Mouse (Mus musculus) kidney, adult 2 months (tissue): Measurements from ENCODE around the gene Gria1. TPM values are rescaled to one million over a fixed set of nuclear protein-coding genes. Genes with fewer than 3 reads are reported as not detected.

ENCODE experiments used
- DNase-seq: peaks from one replicate; pipeline ENCODE4 v3.0.0; 2021
- H3K27ac ChIP-seq: fragments of 200-500 bp; 2 replicates; pipeline ENCODE4 v1.5.1; 2012; ENCODE audit warnings: low read depth, low read length, control low read depth, inconsistent platforms; ENCODE audit not compliant: insufficient read depth
- H3K27me3 ChIP-seq: fragments of 200-500 bp; replicated peaks from 2 replicates; pipeline ENCODE4 v1.6.1; 2012; ENCODE audit warnings: mild to moderate bottlenecking, moderate library complexity, low read length, inconsistent platforms; ENCODE audit not compliant: control insufficient read depth, insufficient read depth
- H3K36me3 ChIP-seq: fragments of 200-500 bp; 2 replicates; pipeline ENCODE4 v1.6.1; 2012; ENCODE audit warnings: mild to moderate bottlenecking, moderate library complexity, low read length, inconsistent platforms; ENCODE audit not compliant: control insufficient read depth, insufficient read depth
- H3K4me1 ChIP-seq: fragments of 200-500 bp; 2 replicates; pipeline ENCODE4 v1.6.1; 2011; ENCODE audit warnings: low read length; ENCODE audit not compliant: control insufficient read depth, insufficient read depth
- H3K4me3 ChIP-seq: fragments of 200-500 bp; 2 replicates; pipeline ENCODE4 v1.5.1; 2011; ENCODE audit warnings: mild to moderate bottlenecking, low read depth, low read length, control low read depth; ENCODE audit not compliant: insufficient read depth
- CTCF ChIP-seq: fragments of 200-500 bp; conservative IDR thresholded peaks from 2 replicates; pipeline ENCODE4 v1.5.1; 2011; ENCODE audit warnings: low read depth, mild to moderate bottlenecking, control low read depth, low read length, moderate library complexity, mixed read lengths; ENCODE audit not compliant: insufficient read depth, insufficient read length
- POLR2A ChIP-seq: fragments of 200-500 bp; IDR thresholded peaks from one replicate; pipeline ENCODE4 v1.6.1; 2011; ENCODE audit warnings: low read depth, low read length, control low read depth
- WGBS: fragments of 180-500 bp; shearing (Covaris S2); methylation state at CpG from one replicate; pipeline ENCODE4 v1.1.7; 2018; 5-methylcytosine and 5-hydroxymethylcytosine counted together
- polyA plus RNA-seq: library from polyadenylated mRNA; depleted of rRNA; stranded (reverse); fragments of >200 nt; gene quantifications from 2 replicates; pipeline ENCODE4 v1.2.3, GENCODE M21; 2012

Gria1 gene
- polyA plus RNA-seq, 1 experiment = 0.17 TPM

- no peak for DNase-seq
- Histone ChIP-seq H3K27me3 (no peaks in the 10 kb centered on the region), H3K36me3 (no peaks in the 10 kb centered on the region), H3K4me1 (peaks cover 3% of the 10 kb centered on the region; the same call in 1 of the 2 replicates), H3K4me3 (no peak overlapping the region), H3K27ac (no peak overlapping the region)
- 79% methylated on average over 5 of the region's 5 CpGs for WGBS
- TF ChIP-seq CTCF (no peak), POLR2A (no peak)
Observed at GRCm38 (mm10) chr11:57103751-57104254, 92.6 kb downstream of the Gria1 start.

DNA sequence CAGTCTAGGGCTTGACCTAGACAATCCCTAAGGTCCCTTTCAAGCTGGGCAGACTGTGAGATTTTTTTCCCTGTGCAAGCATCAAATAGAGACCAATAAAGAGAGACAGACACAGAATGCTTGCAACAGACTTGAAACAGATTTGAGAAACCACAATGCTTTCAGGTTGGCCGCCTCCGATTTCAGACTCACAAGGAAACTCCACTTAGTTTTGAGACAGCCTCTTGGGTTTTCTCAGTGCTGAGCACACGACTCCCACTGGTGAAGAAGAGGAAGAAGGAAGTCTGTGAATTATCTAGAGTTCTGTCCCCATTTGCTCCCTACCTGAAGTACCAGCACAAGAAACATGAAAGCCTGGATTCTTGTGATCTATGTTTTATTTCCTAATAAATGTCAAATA, 94.5 kb downstream of the Gria1 start:
- Histone ChIP-seq H3K4me1 (no peaks in the 10 kb centered on the region), H3K27me3 (no peaks in the 10 kb centered on the region), H3K27ac (no peak overlapping the region), H3K4me3 (no peak overlapping the region), H3K36me3 (no peaks in the 10 kb centered on the region)
- 77% methylated on average over 3 of the region's 3 CpGs for WGBS
- no peak for DNase-seq
- no peak for TF ChIP-seq POLR2A

- no peak for DNase-seq
- WGBS = 60% methylated on average over 8 of the region's 8 CpGs
- no peaks in the 10 kb centered on the region; the same call in 1 of the 2 replicates for H3K27me3 ChIP-seq
- no peak overlapping the region for H3K4me3 ChIP-seq
- no peaks in the 10 kb centered on the region for H3K36me3 ChIP-seq
- no peak overlapping the region for H3K27ac ChIP-seq
- no peaks in the 10 kb centered on the region for H3K4me1 ChIP-seq
- TF ChIP-seq CTCF (no peak), POLR2A (no peak)
Observed at GRCm38 (mm10) chr11:57112386-57112785, 101.2 kb downstream of the Gria1 start.

GRCm38 (mm10) chr11:57114410-57114809, 103.2 kb downstream of the Gria1 start:
- no peak for DNase-seq
- 90% methylated on average over 5 of the region's 5 CpGs for WGBS
- Histone ChIP-seq H3K4me3 (no peak overlapping the region), H3K4me1 (no peaks in the 10 kb centered on the region), H3K27me3 (no peaks in the 10 kb centered on the region; the same call in 1 of the 2 replicates), H3K36me3 (no peaks in the 10 kb centered on the region), H3K27ac (no peak overlapping the region)
- no peak for TF ChIP-seq POLR2A
- TF ChIP-seq CTCF = no peak

- Histone ChIP-seq H3K4me1 (peaks cover 8% of the 10 kb centered on the region; the same call in 1 of the 2 replicates), H3K36me3 (no peaks in the 10 kb centered on the region), H3K27ac (no peak overlapping the region), H3K4me3 (no peak overlapping the region), H3K27me3 (no peaks in the 10 kb centered on the region)
- TF ChIP-seq POLR2A (no peak), CTCF (no peak)
- WGBS = 42% methylated on average over 8 of the region's 8 CpGs
- peak; percentile 88 for DNase-seq
Observed at GRCm38 (mm10) chr11:57127066-57127465, 115.9 kb downstream of the Gria1 start.

- 63% methylated on average over 14 of the region's 14 CpGs for WGBS
- no peak overlapping the region for H3K27ac ChIP-seq
Observed at GRCm38 (mm10) chr11:57140162-57140780, 129.1 kb downstream of the Gria1 start.

GRCm38 (mm10) chr11:57143681-57144080, 132.5 kb downstream of the Gria1 start:
- DNase-seq = no peak
- no peaks in the 10 kb centered on the region for H3K36me3 ChIP-seq
- WGBS = 74% methylated on average over 5 of the region's 5 CpGs
- no peak overlapping the region for H3K4me3 ChIP-seq
- peaks cover 2% of the 10 kb centered on the region; the same call in 1 of the 2 replicates for H3K27me3 ChIP-seq
- no peaks in the 10 kb centered on the region for H3K4me1 ChIP-seq
- no peak for TF ChIP-seq CTCF
- TF ChIP-seq POLR2A = no peak
- no peak overlapping the region for H3K27ac ChIP-seq

More at GRCm38 (mm10) chr11:57140162-57140780, 129.1 kb downstream of the Gria1 start:
- Histone ChIP-seq H3K4me1 (no peaks in the 10 kb centered on the region), H3K36me3 (no peaks in the 10 kb centered on the region), H3K4me3 (no peak overlapping the region), H3K27me3 (no peaks in the 10 kb centered on the region)
- no peak for TF ChIP-seq CTCF
- no peak for TF ChIP-seq POLR2A
- DNase-seq = no peak
